Mouse (Mus musculus): ENCODE measurements around the gene Obp1b.
"Not testable (repeated sequence)": the region's sequence is repeated elsewhere in the genome, so short reads cannot be mapped to it uniquely, and the experiment has no call there.

Obp1b gene

DNA sequence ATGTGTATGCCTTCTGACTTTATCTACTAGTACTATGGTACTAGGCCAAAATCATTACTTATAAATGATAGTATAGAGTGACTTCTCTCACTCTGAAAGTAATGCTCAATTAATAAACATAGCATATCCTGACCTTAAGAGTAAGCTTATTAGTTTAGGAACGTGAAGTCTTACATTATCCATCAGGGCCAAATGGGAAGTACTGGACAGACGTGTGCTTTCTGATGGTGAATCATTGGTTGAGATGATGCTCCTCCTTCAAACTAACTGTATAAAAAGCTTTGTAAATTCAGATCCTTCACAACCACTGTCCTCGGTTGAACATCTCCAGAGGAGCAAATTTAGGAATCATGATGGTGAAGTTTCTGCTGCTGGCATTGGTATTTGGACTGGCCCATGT, at the start of gene Obp1b:
Gene Obp1b (plus strand): TSS at position 301 of the 400 bp plus-strand sequence.
- not testable (repeated sequence) for DNase-seq

- not testable (repeated sequence) for DNase-seq
Observed at GRCm38 (mm10) chrX:78202220-78202619, 15.6 kb downstream of the Obp1b start.

DNA sequence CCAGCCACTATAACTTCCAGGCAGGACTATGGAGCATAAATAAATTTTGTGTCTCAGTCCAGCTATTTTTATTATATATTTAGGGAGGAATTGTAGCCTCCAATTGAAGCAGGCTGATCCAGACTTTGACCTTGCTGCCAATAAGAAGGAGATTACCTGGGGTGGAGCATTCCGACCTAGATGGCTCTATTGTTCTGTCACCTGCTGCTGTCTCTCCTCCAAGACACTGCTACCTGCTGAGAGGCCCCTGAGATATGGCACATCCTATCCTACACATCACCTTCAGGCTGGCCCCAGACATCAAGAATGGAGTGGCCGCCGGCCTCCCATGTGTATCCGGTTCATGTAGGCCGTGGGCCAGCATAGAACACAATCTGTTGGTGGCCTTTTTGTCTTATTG, 16.3 kb downstream of the Obp1b start:
- no peak for DNase-seq

All from cerebellum, adult 9-11 months (tissue).